Mouse (Mus musculus) bone marrow macrophage, adult 2 months (primary cell): ENCODE data around the gene Csnk1g2.

Source experiments
- CTCF ChIP-seq: IDR thresholded peaks from 2 replicates; pipeline ENCODE4 v1.5.1; 2012; ENCODE audit warnings: low read depth, mild to moderate bottlenecking, low read length, moderate library complexity
- POLR2A ChIP-seq: IDR thresholded peaks from 2 replicates; pipeline ENCODE4 v1.6.1; 2012; ENCODE audit warnings: mild to moderate bottlenecking, low read depth, low read length, borderline replicate concordance

GRCm38 (mm10) chr10:80584045-80584488, 38.6 kb upstream of the Csnk1g2 start:
- TF ChIP-seq CTCF (no peak), POLR2A (no peak)
